Mouse (Mus musculus) heart, postnatal 0 days (tissue): ENCODE measurements around the gene Usp39. TPM values are rescaled to one million over a fixed set of nuclear protein-coding genes. Genes with fewer than 3 reads are reported as not detected.

Source experiments
- ATAC-seq: fragments of 200-750 bp; cut with Nextera tagmentation; 2 replicates; pipeline ENCODE4 v1.8.0; 2017; ENCODE audit warnings: low read depth, moderate number of reproducible peaks, moderate library complexity; ENCODE audit not compliant: insufficient read depth
- DNase-seq: peaks from one replicate; pipeline ENCODE4 v3.0.0-alpha.2; 2016; ENCODE audit warnings: low spot score
- H3K27ac ChIP-seq: fragments of 300-500 bp; sonication (generic); 2 replicates; pipeline ENCODE4 v1.5.1; 2014; ENCODE audit warnings: low read depth, mild to moderate bottlenecking
- H3K27me3 ChIP-seq: fragments of 300-500 bp; sonication (generic); 2 replicates; pipeline ENCODE4 v1.6.1; 2014; ENCODE audit warnings: low read length, mixed read lengths; ENCODE audit not compliant: control insufficient read depth, insufficient read depth
- H3K36me3 ChIP-seq: fragments of 300-500 bp; sonication (generic); replicated peaks from 2 replicates; pipeline ENCODE4 v1.6.1; 2014; ENCODE audit warnings: low read length, mixed read lengths; ENCODE audit not compliant: control insufficient read depth, insufficient read depth
- H3K4me1 ChIP-seq: fragments of 300-500 bp; sonication (generic); 2 replicates; pipeline ENCODE4 v1.6.1; 2014; ENCODE audit warnings: antibody characterized with exemption; ENCODE audit not compliant: control insufficient read depth, insufficient read depth
- H3K4me2 ChIP-seq: fragments of 300-500 bp; sonication (generic); 2 replicates; pipeline ENCODE4 v1.6.1; 2014; ENCODE audit warnings: low read depth, mild to moderate bottlenecking, low read length, moderate library complexity
- H3K4me3 ChIP-seq: fragments of 300-500 bp; sonication (generic); 2 replicates; pipeline ENCODE4 v1.5.1; 2014; ENCODE audit warnings: low read depth, low read length
- H3K9ac ChIP-seq: fragments of 300-500 bp; sonication (generic); replicated peaks from 2 replicates; pipeline ENCODE4 v1.6.1; 2014; ENCODE audit warnings: low read depth, low read length, mixed read lengths
- H3K9me3 ChIP-seq: fragments of 300-500 bp; sonication (generic); replicated peaks from 2 replicates; pipeline ENCODE4 v1.6.1; 2016; ENCODE audit warnings: low read length; ENCODE audit not compliant: control insufficient read depth
- CTCF ChIP-seq: IDR thresholded peaks from 2 replicates; pipeline ENCODE4 v1.5.1; 2016; ENCODE audit warnings: antibody characterized with exemption, control low read depth, low read depth
- EP300 ChIP-seq: IDR thresholded peaks from 2 replicates; pipeline ENCODE4 v1.6.1; 2016; ENCODE audit warnings: antibody characterized with exemption, low read depth
- WGBS: fragments of 180-500 bp; shearing (Covaris S2); extraction: QIAGEN DNeasy Blood & Tissue Kit; methylation state at CpG from one replicate; pipeline ENCODE4 v1.1.7; 2014; 5-methylcytosine and 5-hydroxymethylcytosine counted together
- polyA plus RNA-seq: library from polyadenylated mRNA; unstranded; fragments of >200 nt; fragmentation: Nextera tagmentation; extraction: Ambion mirVana; gene quantifications from 2 replicates; pipeline ENCODE4 v1.2.1, GENCODE M21; 2015
- total RNA-seq: library from RNA; depleted of rRNA; stranded (reverse); fragments of >200 nt; gene quantifications from 2 replicates; pipeline ENCODE4 v1.2.3, GENCODE M21; 2014; ENCODE audit warnings: low replicate concordance

Gene Usp39
- total and polyA plus RNA-seq, 2 experiments from 2014 or later: 16.9 to 50.9 TPM

GRCm38 (mm10) chr6:72330133-72330532 lies 14.9 kb downstream of the Usp39 start:
- Histone ChIP-seq H3K27me3 (no peaks in the 10 kb centered on the region), H3K36me3 (peaks cover 73% of the 10 kb centered on the region), H3K9ac (no peak overlapping the region), H3K27ac (no peak overlapping the region), H3K4me3 (no peak overlapping the region), H3K4me1 (0 out of 2 replicates have a peak, but pooled peaks cover 4% of the 10 kb centered on the region), H3K9me3 (no peaks in the 10 kb centered on the region), H3K4me2 (no peak overlapping the region)
- 94% methylated on average over 4 of the region's 4 CpGs for WGBS
- no peak for DNase-seq
- no peak for ATAC-seq
- no peak for TF ChIP-seq CTCF
- no peak for TF ChIP-seq EP300

DNA sequence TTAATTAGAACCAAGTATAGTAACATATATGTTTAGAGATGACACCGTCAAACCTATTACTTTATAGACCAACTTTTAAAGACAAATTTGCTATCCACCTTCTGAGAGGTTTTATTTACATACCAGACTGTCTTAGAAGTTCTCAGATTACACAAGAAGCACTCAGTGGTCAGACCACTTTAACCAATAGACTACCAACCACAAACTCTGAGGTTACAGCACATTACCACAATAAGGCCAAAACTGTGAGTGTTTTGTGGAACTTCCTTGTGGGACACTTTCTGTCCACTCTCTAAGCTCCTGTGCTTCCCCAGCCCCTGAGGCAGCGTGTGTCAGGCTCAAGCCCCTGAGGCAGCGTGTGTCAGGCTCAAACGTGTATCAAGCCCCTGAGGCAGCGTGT lies 16.0 kb downstream of the Usp39 start:
- H3K36me3 ChIP-seq: peaks cover 78% of the 10 kb centered on the region
- ATAC-seq (no peak), DNase-seq (no peak)
- WGBS: 92% methylated on average over 5 of the region's 5 CpGs
- TF ChIP-seq CTCF: no peak
- TF ChIP-seq EP300: no peak
- H3K4me3 ChIP-seq: no peak overlapping the region
- H3K4me2 ChIP-seq: no peak overlapping the region
- H3K9me3 ChIP-seq: no peaks in the 10 kb centered on the region
- H3K27me3 ChIP-seq: no peaks in the 10 kb centered on the region
- H3K27ac ChIP-seq: no peak overlapping the region
- H3K4me1 ChIP-seq: 0 out of 2 replicates have a peak, but pooled peaks cover 4% of the 10 kb centered on the region
- H3K9ac ChIP-seq: no peak overlapping the region

GRCm38 (mm10) chr6:72326274-72326673 lies 18.7 kb downstream of the Usp39 start:
- no peaks in the 10 kb centered on the region for H3K4me1 ChIP-seq
- TF ChIP-seq CTCF (peak; percentile 47), EP300 (no peak)
- WGBS: 74% methylated on average over 6 of the region's 6 CpGs
- no peak overlapping the region for H3K4me2 ChIP-seq
- DNase-seq (no peak), ATAC-seq (no peak)
- H3K4me3 ChIP-seq: no peak overlapping the region
- no peak overlapping the region for H3K27ac ChIP-seq
- no peak overlapping the region for H3K9ac ChIP-seq
- no peaks in the 10 kb centered on the region for H3K9me3 ChIP-seq
- no peaks in the 10 kb centered on the region for H3K27me3 ChIP-seq
- peaks cover 86% of the 10 kb centered on the region for H3K36me3 ChIP-seq

GRCm38 (mm10) chr6:72323786-72324508 lies 21.0 kb downstream of the Usp39 start:
- no peak overlapping the region for H3K4me3 ChIP-seq
- H3K27ac ChIP-seq: no peak overlapping the region
- DNase-seq (no peak), ATAC-seq (no peak)
- WGBS: 83% methylated on average over 6 of the region's 6 CpGs
- TF ChIP-seq CTCF: no peak
- no peak for TF ChIP-seq EP300
- H3K36me3 ChIP-seq: peaks cover 94% of the 10 kb centered on the region
- no peak overlapping the region for H3K9ac ChIP-seq
- no peaks in the 10 kb centered on the region for H3K4me1 ChIP-seq
- no peak overlapping the region for H3K4me2 ChIP-seq
- no peaks in the 10 kb centered on the region for H3K9me3 ChIP-seq
- H3K27me3 ChIP-seq: no peaks in the 10 kb centered on the region

- ATAC-seq (no peak), DNase-seq (no peak)
- peaks cover 94% of the 10 kb centered on the region for H3K36me3 ChIP-seq
- no peak overlapping the region for H3K27ac ChIP-seq
- H3K9me3 ChIP-seq: no peaks in the 10 kb centered on the region
- H3K27me3 ChIP-seq: no peaks in the 10 kb centered on the region
- 99% methylated on average over 3 of the region's 3 CpGs for WGBS
- no peaks in the 10 kb centered on the region for H3K4me1 ChIP-seq
- no peak overlapping the region for H3K9ac ChIP-seq
- TF ChIP-seq EP300: no peak
- no peak for TF ChIP-seq CTCF
- no peak overlapping the region for H3K4me3 ChIP-seq
- no peak overlapping the region for H3K4me2 ChIP-seq
Observed at GRCm38 (mm10) chr6:72322936-72323335, 22.0 kb downstream of the Usp39 start.

DNA sequence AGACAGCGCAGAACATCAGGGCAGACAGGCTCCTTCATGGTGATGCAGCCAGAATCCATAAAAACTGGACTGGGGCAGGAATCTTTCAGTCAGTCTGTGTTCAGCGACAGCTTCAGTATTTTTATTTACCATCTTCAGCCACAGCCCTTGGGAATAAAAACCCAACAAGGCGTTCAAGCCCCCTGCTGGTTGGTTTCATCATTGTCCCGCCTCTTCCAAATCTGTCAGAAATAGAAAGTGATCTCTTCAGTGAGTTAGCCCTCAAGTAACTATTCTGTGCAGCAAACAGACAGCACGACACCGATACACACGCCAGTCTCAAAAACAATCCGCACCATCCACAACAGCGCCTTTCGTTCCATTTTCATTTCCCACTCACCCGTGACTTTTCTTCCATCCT lies 26.0 kb downstream of the Usp39 start:
- 51% methylated on average over 11 of the region's 11 CpGs for WGBS
- TF ChIP-seq CTCF (peak; percentile 67), EP300 (no peak)
- DNase-seq (peak; percentile 68), ATAC-seq (peak; percentile 40; the same call in 1 of the 2 replicates)
- peaks cover 67% of the 10 kb centered on the region for H3K36me3 ChIP-seq
- H3K9me3 ChIP-seq: no peaks in the 10 kb centered on the region
- no peak overlapping the region for H3K4me2 ChIP-seq
- no peak overlapping the region for H3K9ac ChIP-seq
- no peaks in the 10 kb centered on the region for H3K4me1 ChIP-seq
- H3K27ac ChIP-seq: no peak overlapping the region; the same call in 1 of the 2 replicates
- no peak overlapping the region for H3K4me3 ChIP-seq
- no peaks in the 10 kb centered on the region for H3K27me3 ChIP-seq
